Mouse (Mus musculus) midbrain, embryonic 13.5 days (tissue): Measurements from ENCODE around the gene St13. TPM values are rescaled to one million over a fixed set of nuclear protein-coding genes. Genes with fewer than 3 reads are reported as not detected.

Experiments
- polyA plus RNA-seq: library from polyadenylated mRNA; unstranded; fragments of >200 nt; fragmentation: Nextera tagmentation; extraction: Ambion mirVana; gene quantifications from 2 replicates; pipeline ENCODE4 v1.2.1, GENCODE M21; 2015

The St13 gene
- polyA plus RNA-seq, 1 experiment from 2014 or later: 182 TPM

Other genes starting within 250 kb of the St13 start
- 21.6 and 32.0 TPM in 2 replicates for gene Mrtfa, start 209.3 kb downstream of the St13 start, polyA plus RNA-seq
- 2.1 and 2.5 TPM in 2 replicates for gene Mchr1, start 164.6 kb downstream of the St13 start, polyA plus RNA-seq
- gene Slc25a17, start 39.3 kb downstream of the St13 start, polyA plus RNA-seq: 133 and 141 TPM in 2 replicates
- 9.8 TPM in 2 replicates for gene Xpnpep3, start 61 bp upstream of the St13 start, polyA plus RNA-seq
- gene Dnajb7, start 8.2 kb upstream of the St13 start, polyA plus RNA-seq: 1.7 and 2.4 TPM in 2 replicates
- 511 and 563 TPM in 2 replicates for gene Rbx1, start 66.2 kb upstream of the St13 start, polyA plus RNA-seq
- gene Ep300, start 185.3 kb upstream of the St13 start, polyA plus RNA-seq: 22.8 and 25.3 TPM in 2 replicates